Mouse (Mus musculus) cerebellum, adult 18-20 months (tissue): ENCODE data around the gene Rnf141.

Experiments
- DNase-seq, 2 experiments: peaks; one replicate each; pipeline ENCODE4 v3.0.0; 2021

Rnf141 gene

DNA sequence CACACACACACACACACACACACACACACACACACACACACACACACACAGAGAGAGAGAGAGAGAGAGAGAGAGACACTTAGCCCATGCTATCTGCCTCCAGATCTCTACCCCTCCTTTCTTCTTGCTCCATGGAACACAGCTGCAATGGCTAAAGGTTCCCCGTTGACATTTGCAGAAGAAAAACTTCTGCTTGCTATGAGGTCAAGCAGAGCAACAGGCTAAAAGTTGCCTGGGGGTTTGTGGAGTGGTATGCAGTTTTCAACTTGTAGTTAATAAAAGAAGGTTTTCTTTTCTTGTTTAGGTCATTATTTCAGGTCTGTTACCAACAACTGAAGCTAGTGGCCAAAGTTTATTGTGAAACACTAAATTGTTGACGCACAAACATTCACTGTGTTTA lies 87.8 kb downstream of the Rnf141 start:
- no peak for DNase-seq

DNA sequence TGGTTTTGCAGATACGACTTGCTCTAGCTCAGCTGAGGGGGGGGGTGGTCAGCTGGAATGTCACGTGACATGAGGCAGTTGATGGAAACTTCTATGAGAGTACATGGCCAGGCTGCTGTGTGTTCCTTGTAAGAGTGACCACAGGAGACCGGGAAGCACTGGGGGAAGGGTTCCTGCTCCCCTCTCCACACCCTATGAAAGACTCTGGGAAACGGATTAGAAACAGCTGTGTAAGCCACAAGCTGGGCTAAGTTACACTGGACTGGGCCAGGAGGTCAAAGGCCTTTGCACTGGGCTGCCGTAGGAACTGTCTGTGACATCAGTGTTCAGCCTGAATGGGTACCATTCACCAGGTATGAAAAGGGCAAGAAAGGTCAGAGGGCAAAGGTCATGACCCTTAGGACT lies 90.3 kb downstream of the Rnf141 start:
- no peak for DNase-seq

DNA sequence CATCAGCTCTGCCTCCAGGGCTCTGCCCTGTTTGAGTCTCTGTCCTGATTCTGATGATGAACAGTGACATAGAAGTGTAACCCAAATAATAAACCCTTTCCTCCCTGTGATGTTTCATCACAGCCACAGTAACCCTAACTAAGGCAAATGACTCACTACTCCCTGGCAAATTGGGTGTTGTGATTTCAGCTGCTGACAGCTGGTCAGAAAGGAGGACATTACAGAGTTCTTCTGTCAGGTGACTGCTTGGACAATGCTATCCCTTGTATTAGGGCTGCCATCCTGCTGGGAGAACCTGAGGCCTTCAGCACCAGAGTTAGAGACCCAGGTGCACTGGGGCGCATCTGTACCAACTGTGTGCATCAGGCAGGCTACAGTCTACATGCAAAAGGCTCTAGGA lies 90.9 kb downstream of the Rnf141 start:
- DNase-seq: no peak

DNA sequence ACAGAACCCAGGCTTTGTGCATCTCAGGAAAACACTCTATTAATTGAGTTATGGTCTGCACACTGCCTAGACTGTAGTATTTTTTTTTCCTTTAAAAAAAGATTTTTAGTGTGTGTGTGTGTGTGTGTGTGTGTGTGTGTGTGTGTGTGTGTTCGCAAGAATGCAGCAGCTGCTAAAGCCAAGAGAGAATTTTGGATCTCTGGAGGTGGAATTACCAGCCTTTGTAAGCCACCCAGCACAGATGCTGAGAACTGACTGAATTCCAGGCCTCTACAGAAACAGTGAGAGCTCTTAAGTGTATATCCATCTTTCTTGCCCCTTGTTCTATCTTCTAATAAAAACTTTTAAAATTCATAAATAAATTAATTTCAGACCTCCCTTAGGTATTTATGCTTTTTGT lies 92.6 kb downstream of the Rnf141 start:
- no peak for DNase-seq

- no peak for DNase-seq
Observed at GRCm38 (mm10) chr7:110750834-110751233, 93.4 kb downstream of the Rnf141 start.
